Mouse (Mus musculus) lung, adult 2 months (tissue): ENCODE data around the gene Efna3.

Experiments
- CTCF ChIP-seq: fragments of 200-500 bp; IDR thresholded peaks from 2 replicates; pipeline ENCODE4 v1.5.1; 2011; ENCODE audit warnings: mild to moderate bottlenecking, low read length, control low read depth; ENCODE audit not compliant: insufficient read depth
- POLR2A ChIP-seq: fragments of 200-500 bp; IDR thresholded peaks from 2 replicates; pipeline ENCODE4 v1.6.1; 2011; ENCODE audit warnings: low read depth, mild to moderate bottlenecking, control low read depth, low read length, borderline replicate concordance; ENCODE audit errors: extremely low read depth

DNA sequence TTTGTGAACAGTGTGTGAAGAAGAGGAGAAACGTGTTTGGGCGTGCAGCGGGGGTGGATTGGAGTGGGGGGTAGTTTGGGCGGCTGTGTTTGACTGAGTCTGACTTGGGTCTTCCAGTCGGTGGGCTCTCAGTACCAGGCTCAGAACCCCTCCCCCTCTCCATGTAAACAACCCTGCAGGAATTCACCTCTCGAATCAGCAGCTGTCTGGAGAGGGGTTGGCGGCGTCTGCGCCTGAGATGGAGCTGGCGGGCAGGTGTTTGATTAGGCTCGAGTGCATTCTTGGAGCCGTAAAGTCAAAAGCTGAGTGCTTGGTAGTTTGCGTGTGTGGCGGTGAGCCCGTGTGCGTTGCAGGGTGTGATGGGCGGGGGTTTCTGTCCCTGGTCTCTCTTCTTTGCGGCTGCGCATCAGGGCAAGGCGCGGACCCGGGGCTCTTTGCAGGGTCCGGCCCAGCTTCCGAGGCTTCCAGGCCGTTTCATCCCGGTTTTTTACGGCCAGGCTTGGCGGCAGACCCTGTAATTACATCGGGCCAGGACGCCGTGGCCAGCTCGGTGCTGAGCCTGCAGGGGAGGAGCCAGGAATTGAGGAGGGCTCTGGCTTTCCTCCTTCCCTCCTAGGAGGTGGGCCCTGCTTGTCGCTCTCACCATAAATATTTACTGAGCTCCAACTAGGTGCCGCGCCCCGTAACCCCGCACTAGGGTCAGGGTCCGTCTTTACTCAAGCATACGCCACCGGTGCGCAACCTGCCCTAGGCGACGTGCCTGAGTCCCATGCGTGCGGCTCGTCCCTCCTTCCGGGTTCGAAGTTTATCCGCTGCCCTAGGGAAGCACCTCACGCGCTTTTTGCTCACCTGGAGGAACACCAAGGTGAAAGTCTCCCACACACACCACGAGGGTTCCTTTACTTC is 41.9 kb downstream of the Efna3 start, which contains the start of gene Efna1:
- TF ChIP-seq CTCF, result no peak
- peak; percentile 69; the same call in 1 of the 2 replicates for TF ChIP-seq POLR2A
